Comparison of ENCODE assay signal across 16 mouse cellular contexts in genomic region chr5:50683966-50684365, GRCm38 (mm10).
A peak's percentile ranks its signal among the peaks of the same experiment; 100 is the strongest.
DNase-seq lines count a peak whose midpoint lies in the region; ATAC-seq lines count a peak whose summit lies in the region.
"Had no signal": no experiment of that assay in that cellular context is flagged by ENCODE, and none has a peak within 500 bp of the region (broad histone marks: within the 10 kb centered on the region; RNA-seq: fewer than 3 reads in every experiment).

No protein-coding gene starts in this region.

- no peak for ATAC-seq in kidney, embryonic 14.5 days (ENCODE audit: low FRiP score, low TSS enrichment)
- ATAC-seq: activated CD4-positive, CD25-positive, alpha-beta regulatory T cell, adult 4 months; forebrain, embryonic 13.5 days; forebrain, embryonic 15.5 days; forebrain, postnatal 0 days; Patski had no signal

- H3K27me3 ChIP-seq in kidney, embryonic 14.5 days (ENCODE audit: control insufficient read depth, insufficient read depth, low read length) = no peaks in the 10 kb centered on the region
- H3K27me3 ChIP-seq: embryonic facial prominence, embryonic 12.5 days; forebrain, embryonic 13.5 days; forebrain, embryonic 15.5 days had no signal

- no peak overlapping the region for H3K4me3 ChIP-seq in kidney, embryonic 14.5 days (ENCODE audit: low read length)
- H3K4me3 ChIP-seq: embryonic facial prominence, embryonic 10.5 days; embryonic facial prominence, embryonic 12.5 days; forebrain, embryonic 13.5 days; forebrain, embryonic 15.5 days had no signal

- H3K9me3 ChIP-seq in kidney, embryonic 14.5 days (ENCODE audit: control insufficient read depth, low read length) = no peaks in the 10 kb centered on the region
- H3K9me3 ChIP-seq: embryonic facial prominence, embryonic 10.5 days; embryonic facial prominence, embryonic 12.5 days; forebrain, embryonic 13.5 days; forebrain, embryonic 15.5 days had no signal

- H3K27ac ChIP-seq in kidney, embryonic 14.5 days (ENCODE audit: low read depth, low read length) = no peak overlapping the region
- H3K27ac ChIP-seq: embryonic facial prominence, embryonic 10.5 days; embryonic facial prominence, embryonic 12.5 days; forebrain, embryonic 13.5 days; forebrain, embryonic 15.5 days had no signal

- WGBS in kidney, embryonic 14.5 days = 91% methylated on average over 5 of the region's 5 CpGs

- H3K9ac ChIP-seq in kidney, embryonic 14.5 days (ENCODE audit: low read depth, low read length) = no peak overlapping the region
- H3K9ac ChIP-seq: embryonic facial prominence, embryonic 12.5 days; forebrain, embryonic 13.5 days; forebrain, embryonic 15.5 days; forebrain, postnatal 0 days had no signal

- no peaks in the 10 kb centered on the region for H3K4me1 ChIP-seq in kidney, embryonic 14.5 days (ENCODE audit: control insufficient read depth, insufficient read depth, low read length)
- H3K4me1 ChIP-seq: embryonic facial prominence, embryonic 10.5 days; embryonic facial prominence, embryonic 12.5 days; forebrain, embryonic 13.5 days; forebrain, embryonic 15.5 days had no signal

- DNase-seq in cerebellum, postnatal 10 days = peak; percentile 55 to 60
- no peak for DNase-seq in cerebellum, adult 11 months
- peak; percentile 8 to 19 for DNase-seq in cerebellum, postnatal 36 days
- DNase-seq in cerebellum, adult 18-20 months = no peak
- DNase-seq: adrenal gland, adult 8-10 months; adrenal gland, postnatal 14 days; adrenal gland, postnatal 36 days; forebrain, postnatal 0 days had no signal

- no peak overlapping the region for H3K4me2 ChIP-seq in kidney, embryonic 14.5 days (replicated peaks; ENCODE audit: low read depth, low read length)
- H3K4me2 ChIP-seq: embryonic facial prominence, embryonic 12.5 days; forebrain, embryonic 13.5 days; forebrain, embryonic 15.5 days had no signal

- no peaks in the 10 kb centered on the region for H3K36me3 ChIP-seq in kidney, embryonic 14.5 days (ENCODE audit: control insufficient read depth, insufficient read depth, low read length)
- H3K36me3 ChIP-seq: embryonic facial prominence, embryonic 10.5 days; embryonic facial prominence, embryonic 12.5 days; forebrain, embryonic 15.5 days; G1E had no signal

Comparison
In these comparisons a context has a peak if more than half of its experiments do, and no peak if none do; other contexts are left out.
1. DNase-seq: peak in cerebellum, postnatal 10 days (2 of 2) and cerebellum, postnatal 36 days (2 of 2); none in cerebellum, adult 11 months (single experiment) and cerebellum, adult 18-20 months (0 of 2).